In the genomic region with DNA sequence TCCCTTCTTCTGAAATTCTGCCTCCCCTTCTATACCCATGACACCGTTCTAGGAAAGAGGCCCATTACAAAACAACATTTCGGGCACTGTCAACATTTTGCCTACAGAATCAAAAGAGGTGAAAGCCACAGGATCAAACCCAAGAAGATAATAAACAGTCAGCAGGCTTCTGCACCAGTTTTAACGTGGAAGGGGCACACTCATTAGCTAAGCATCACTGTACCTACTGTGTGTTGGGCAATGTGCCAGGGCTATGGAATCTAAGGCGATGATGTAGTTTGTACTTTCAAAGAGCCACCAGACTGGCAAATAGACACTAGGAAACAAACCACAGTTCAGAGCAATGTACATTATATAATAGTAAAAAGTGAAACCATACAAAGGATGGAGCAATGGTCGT, we compare ENCODE assay signal across 14 mouse cellular contexts. TPM values are rescaled to one million over a fixed set of nuclear protein-coding genes. Genes with fewer than 3 reads are reported as not detected.
A peak's percentile ranks its signal among the peaks of the same experiment; 100 is the strongest.
DNase-seq lines count a peak whose midpoint lies in the region; ATAC-seq and TF ChIP-seq lines count a peak whose summit lies in the region.
"Had no signal": no experiment of that assay in that cellular context is flagged by ENCODE, and none has a peak within 500 bp of the region (broad histone marks: within the 10 kb centered on the region; RNA-seq: fewer than 3 reads in every experiment).

No protein-coding gene starts in this region.

- no peak overlapping the region for H3K27ac ChIP-seq in heart, embryonic 11.5 days (ENCODE audit: low read depth, low read length)
- no peak overlapping the region for H3K27ac ChIP-seq in bone marrow, adult 2 months (ENCODE audit: control insufficient read depth, insufficient read depth, low read depth, low read length, poor library complexity)
- H3K27ac ChIP-seq in liver, postnatal 0 days (ENCODE audit: low read depth) = peak overlapping the region; percentile 88; the same call in 1 of the 2 replicates
- H3K27ac ChIP-seq: intestine, embryonic 15.5 days; layer of hippocampus, adult 2 months; macrophage; neural tube, embryonic 15.5 days had no signal

- H3K4me1 ChIP-seq in heart, embryonic 11.5 days (ENCODE audit: control insufficient read depth, insufficient read depth, low read length) = peaks cover 17% of the 10 kb centered on the region
- peaks cover 13% of the 10 kb centered on the region for H3K4me1 ChIP-seq in lung, adult 2 months (ENCODE audit: control insufficient read depth, insufficient read depth, low read length)
- H3K4me1 ChIP-seq in bone marrow, adult 2 months (ENCODE audit: control insufficient read depth, insufficient read depth, low read length) = peaks cover 3% of the 10 kb centered on the region
- peaks cover 39% of the 10 kb centered on the region for H3K4me1 ChIP-seq in liver, postnatal 0 days (ENCODE audit: insufficient read depth)

- no peaks in the 10 kb centered on the region for H3K9me3 ChIP-seq in heart, embryonic 11.5 days (replicated peaks; ENCODE audit: control insufficient read depth, low read length)
- H3K9me3 ChIP-seq in liver, postnatal 0 days (ENCODE audit: low read length) = no peaks in the 10 kb centered on the region
- H3K9me3 ChIP-seq: intestine, embryonic 15.5 days; neural tube, embryonic 15.5 days had no signal

- H3K27me3 ChIP-seq in heart, embryonic 11.5 days (ENCODE audit: control insufficient read depth, insufficient read depth, low read length) = no peaks in the 10 kb centered on the region
- H3K27me3 ChIP-seq in liver, postnatal 0 days (ENCODE audit: insufficient read depth, low read length) = no peaks in the 10 kb centered on the region
- H3K27me3 ChIP-seq: intestine, embryonic 15.5 days had no signal

- H3K36me3 ChIP-seq in heart, embryonic 11.5 days (ENCODE audit: control insufficient read depth, insufficient read depth, low read length) = no peaks in the 10 kb centered on the region
- peaks cover 4% of the 10 kb centered on the region; the same call in 1 of the 2 replicates for H3K36me3 ChIP-seq in liver, postnatal 0 days (replicated peaks; ENCODE audit: insufficient read depth, low read length)
- H3K36me3 ChIP-seq: intestine, embryonic 15.5 days; neural tube, embryonic 15.5 days had no signal

- intact Hi-C loops in heart, postnatal 25 days (cut with DNase I) = no loop called here

- peak overlapping the region; percentile 80 for H3K4me2 ChIP-seq in heart, embryonic 11.5 days
- peak overlapping the region; percentile 85 for H3K4me2 ChIP-seq in liver, postnatal 0 days (ENCODE audit: low read depth, low read length)
- H3K4me2 ChIP-seq: neural tube, embryonic 15.5 days had no signal

- 77% methylated on average over 5 of the region's 5 CpGs for WGBS in heart, embryonic 11.5 days (ENCODE audit: insufficient replicate concordance)
- WGBS in lung, adult 2 months = 43% methylated on average over 5 of the region's 5 CpGs
- WGBS in bone marrow, adult 2 months = 42% methylated on average over 5 of the region's 5 CpGs
- 58% methylated on average over 5 of the region's 5 CpGs for WGBS in liver, postnatal 0 days (ENCODE audit: insufficient replicate concordance)

- no peak for TF ChIP-seq CTCF in lung, adult 2 months (IDR thresholded peaks at IDR 0.05; ENCODE audit: insufficient read depth, low read length)
- TF ChIP-seq CTCF in bone marrow, adult 2 months (IDR thresholded peaks at IDR 0.05; ENCODE audit: control insufficient read depth, insufficient read depth, low read length) = no peak
- TF ChIP-seq CTCF in liver, postnatal 0 days (IDR thresholded peaks at IDR 0.05; ENCODE audit: low read depth) = no peak

- no peak for TF ChIP-seq POLR2A in lung, adult 2 months (IDR thresholded peaks at IDR 0.05; ENCODE audit: borderline replicate concordance, extremely low read depth, low read depth, low read length)
- TF ChIP-seq POLR2A in bone marrow, adult 2 months (IDR thresholded peaks at IDR 0.05; ENCODE audit: borderline replicate concordance, control insufficient read depth, low read depth, low read length) = no peak

- no peak for TF ChIP-seq EP300 in liver, postnatal 0 days (IDR thresholded peaks at IDR 0.05; ENCODE audit: low read depth)

- no peak overlapping the region for H3K4me3 ChIP-seq in heart, embryonic 11.5 days (ENCODE audit: low read depth, low read length)
- peak overlapping the region; percentile 20 for H3K4me3 ChIP-seq in lung, adult 2 months (replicated peaks; ENCODE audit: extremely low read depth, low read depth, low read length)
- peak overlapping the region; percentile 12 for H3K4me3 ChIP-seq in bone marrow, adult 2 months (replicated peaks; ENCODE audit: control insufficient read depth, low read depth, low read length)
- peak overlapping the region; percentile 78 for H3K4me3 ChIP-seq in liver, postnatal 0 days (ENCODE audit: low read depth, low read length)
- H3K4me3 ChIP-seq: intestine, embryonic 15.5 days; neural tube, embryonic 15.5 days had no signal

- no peak for ATAC-seq in heart, embryonic 11.5 days (replicated peaks; ENCODE audit: insufficient number of reproducible peaks, low FRiP score, low TSS enrichment)
- ATAC-seq in liver, postnatal 0 days = no peak
- ATAC-seq: intestine, embryonic 15.5 days had no signal

- no peak overlapping the region for H3K9ac ChIP-seq in heart, embryonic 11.5 days (ENCODE audit: low read depth, low read length)
- H3K9ac ChIP-seq in liver, postnatal 0 days (replicated peaks) = peak overlapping the region; percentile 80
- H3K9ac ChIP-seq: intestine, embryonic 15.5 days; neural tube, embryonic 15.5 days had no signal

- DNase-seq in heart, postnatal 25 days (ENCODE audit: low spot score) = no peak
- no peak for DNase-seq in lung, adult 2 months
- no peak for DNase-seq in lung, postnatal 36 days
- DNase-seq in liver, postnatal 0 days = no peak
- DNase-seq in adrenal gland, postnatal 14 days = no peak
- no peak for DNase-seq in frontal cortex, adult 2 months (ENCODE audit: extremely low spot score in 1 of 2, low spot score in 1 of 2)
- DNase-seq: right cerebral cortex, adult 18-20 months; thymus, postnatal 14 days had no signal

RNA-seq across cellular contexts. Expression of a gene that starts 1.8 kb away (rescaled TPM):
- 13.3 and 15.0 TPM in 2 replicates for polyA plus RNA-seq in heart, embryonic 11.5 days (2014; fragmentation: Nextera tagmentation; extraction: Ambion mirVana)
- total RNA-seq in heart, postnatal 25 days (2021) = 10 to 100 TPM; 19.2 to 20.2 TPM
- polyA plus RNA-seq in lung, adult 2 months (2012; rRNA removed) = 29.3 and 31.9 TPM in 2 replicates
- 70.1 and 95.2 TPM in 2 replicates for polyA plus RNA-seq in bone marrow, adult 2 months (2011; ENCODE audit: insufficient read depth, insufficient read length, low replicate concordance, missing spikeins)
- polyA plus RNA-seq in liver, postnatal 0 days (2015; fragmentation: Nextera tagmentation; extraction: Ambion mirVana) = 16.5 and 23.0 TPM in 2 replicates
- 24.5 and 39.8 TPM in 2 replicates for total RNA-seq in adrenal gland, postnatal 14 days (2021)
- 1.6 and 2.3 TPM in 2 replicates for polyA plus RNA-seq in frontal cortex, adult 2 months (2012; rRNA removed)
